Mouse (Mus musculus): ENCODE data around the gene Dcaf1. TPM values are rescaled to one million over a fixed set of nuclear protein-coding genes. Genes with fewer than 3 reads are reported as not detected.

The Dcaf1 gene
- 10 to 100 TPM; 21.9 to 23.0 TPM for total RNA-seq (2021)
- long read RNA-seq, experiment 1, full-length matches to known transcripts: 1 of 7 reads
- long read RNA-seq, experiment 1, partial matches to known transcripts: 0 of 7 reads
- long read RNA-seq, experiment 1, other reads (novel, unspliced or antisense): 6 of 7 reads
- long read RNA-seq, experiment 2, partial matches to known transcripts: 5 of 12 reads
- long read RNA-seq, experiment 2, other reads (novel, unspliced or antisense): 7 of 12 reads

GRCm38 (mm10) chr9:106821618-106822380 lies at the start of gene Dcaf1:
Gene Dcaf1 (plus strand): TSS chr9:106821874.
- intact Hi-C loops (cut with DNase I): loop anchor here (2.0 to 10.0 kb wide), 3 partner anchors 65 to 721 kb away; partner anchors contain the start of genes Cyb561d2, Nprl2 and Rbm15b
- peak; percentile 90 to 91 for DNase-seq

- no peak for DNase-seq
- intact Hi-C loops (cut with DNase I): no loop called here
Observed at GRCm38 (mm10) chr9:106776116-106776515, 45.6 kb upstream of the Dcaf1 start.

GRCm38 (mm10) chr9:106777423-106777822 lies 44.3 kb upstream of the Dcaf1 start:
- DNase-seq: no peak
- intact Hi-C loops (cut with DNase I): no loop called here

GRCm38 (mm10) chr9:106778319-106778718 lies 43.4 kb upstream of the Dcaf1 start:
- intact Hi-C loops (cut with DNase I): no loop called here

GRCm38 (mm10) chr9:106780086-106780485 lies 41.6 kb upstream of the Dcaf1 start:
- intact Hi-C loops (cut with DNase I): no loop called here
- no peak for DNase-seq

More at GRCm38 (mm10) chr9:106778319-106778718, 43.4 kb upstream of the Dcaf1 start:
- no peak for DNase-seq

GRCm38 (mm10) chr9:106783554-106783953 lies 38.1 kb upstream of the Dcaf1 start:
- DNase-seq: no peak
- intact Hi-C loops (cut with DNase I): no loop called here

- intact Hi-C loops (cut with DNase I): no loop called here
- no peak for DNase-seq
Observed at GRCm38 (mm10) chr9:106785206-106785605, 36.5 kb upstream of the Dcaf1 start.

- intact Hi-C loops (cut with DNase I): no loop called here
- DNase-seq: peak in 1 of 2 experiments; percentile 3
Observed at GRCm38 (mm10) chr9:106787979-106788811, 33.5 kb upstream of the Dcaf1 start.

- peak; percentile 91 to 93 for DNase-seq
- intact Hi-C loops (cut with DNase I): no loop called here
Observed at GRCm38 (mm10) chr9:106788812-106789321, 32.8 kb upstream of the Dcaf1 start, which contains the start of gene Rad54l2. Gene Rad54l2 (minus strand): TSS chr9:106789194.

- no peak for DNase-seq
- intact Hi-C loops (cut with DNase I): no loop called here
Observed at GRCm38 (mm10) chr9:106789363-106789762, 32.3 kb upstream of the Dcaf1 start.

- intact Hi-C loops (cut with DNase I): no loop called here
- no peak for DNase-seq
Observed at GRCm38 (mm10) chr9:106790831-106791230, 30.8 kb upstream of the Dcaf1 start.

- DNase-seq: no peak
- intact Hi-C loops (cut with DNase I): no loop called here
Observed at GRCm38 (mm10) chr9:106806503-106806902, 15.2 kb upstream of the Dcaf1 start.

GRCm38 (mm10) chr9:106818191-106818590 lies 3.5 kb upstream of the Dcaf1 start:
- no peak for DNase-seq
- intact Hi-C loops (cut with DNase I): loop anchor here (2.0 kb wide), 1 partner anchor 131 kb away; no protein-coding TSS in a partner anchor

- peak; percentile 13 to 30 for DNase-seq
- intact Hi-C loops (cut with DNase I): loop anchor here (2.0 kb wide), 1 partner anchor 132 kb away; no protein-coding TSS in a partner anchor
Observed at GRCm38 (mm10) chr9:106819201-106819600, 2.5 kb upstream of the Dcaf1 start.

GRCm38 (mm10) chr9:106821050-106821617 lies 540 bp upstream of the Dcaf1 start:
- intact Hi-C loops (cut with DNase I): loop anchor here (5.0 to 10.0 kb wide), 2 partner anchors 216 to 721 kb away; partner anchors contain the start of genes Cyb561d2 and Nprl2

GRCm38 (mm10) chr9:106822381-106823104 lies 869 bp downstream of the Dcaf1 start:
- intact Hi-C loops (cut with DNase I): loop anchor here (2.0 to 10.0 kb wide), 3 partner anchors 64 to 720 kb away; partner anchors contain the start of genes Cyb561d2, Nprl2 and Rbm15b
- peak; percentile 88 to 89 for DNase-seq

More at GRCm38 (mm10) chr9:106821050-106821617, 540 bp upstream of the Dcaf1 start:
- no peak for DNase-seq

GRCm38 (mm10) chr9:106840569-106840968 lies 18.9 kb downstream of the Dcaf1 start:
- intact Hi-C loops (cut with DNase I): no loop called here
- no peak for DNase-seq

- intact Hi-C loops (cut with DNase I): no loop called here
- DNase-seq: no peak
Observed at GRCm38 (mm10) chr9:106842800-106843199, 21.1 kb downstream of the Dcaf1 start.

- DNase-seq: no peak
- intact Hi-C loops (cut with DNase I): no loop called here
Observed at GRCm38 (mm10) chr9:106856664-106857063, 35.0 kb downstream of the Dcaf1 start.

All from heart, postnatal 14 days (tissue).